Mouse (Mus musculus): ENCODE data around the gene Mien1. TPM values are rescaled to one million over a fixed set of nuclear protein-coding genes. Genes with fewer than 3 reads are reported as not detected.

The Mien1 gene
- polyA plus RNA-seq, 1 experiment, result 58.0 TPM

- no peak for DNase-seq
- no peak overlapping the region for H3K4me3 ChIP-seq (replicated peaks; ENCODE audit: extremely low read depth, low read depth, low read length)
- H3K4me1 ChIP-seq (ENCODE audit: control insufficient read depth, insufficient read depth, low read length), result no peaks in the 10 kb centered on the region; the same call in 1 of the 2 replicates
- TF ChIP-seq CTCF (IDR thresholded peaks at IDR 0.05; ENCODE audit: insufficient read depth, low read length) (no peak), POLR2A (IDR thresholded peaks at IDR 0.05; ENCODE audit: borderline replicate concordance, extremely low read depth, low read depth, low read length) (no peak)
- WGBS, result 82% methylated on average over 6 of the region's 6 CpGs
Observed at GRCm38 (mm10) chr11:98462255-98462654, 23.5 kb upstream of the Mien1 start.

GRCm38 (mm10) chr11:98461109-98461720 lies 22.4 kb upstream of the Mien1 start:
- DNase-seq, result no peak
- no peak for TF ChIP-seq CTCF (IDR thresholded peaks at IDR 0.05; ENCODE audit: insufficient read depth, low read length)
- TF ChIP-seq POLR2A (IDR thresholded peaks at IDR 0.05; ENCODE audit: borderline replicate concordance, extremely low read depth, low read depth, low read length), result no peak
- WGBS, result 42% methylated on average over 6 of the region's 6 CpGs
- H3K4me3 ChIP-seq (replicated peaks; ENCODE audit: extremely low read depth, low read depth, low read length), result no peak overlapping the region
- no peaks in the 10 kb centered on the region; the same call in 1 of the 2 replicates for H3K4me1 ChIP-seq (ENCODE audit: control insufficient read depth, insufficient read depth, low read length)

- Histone ChIP-seq H3K4me1 (ENCODE audit: control insufficient read depth, insufficient read depth, low read length) (no peaks in the 10 kb centered on the region; the same call in 1 of the 2 replicates), H3K4me3 (replicated peaks; ENCODE audit: extremely low read depth, low read depth, low read length) (no peak overlapping the region)
- TF ChIP-seq POLR2A (IDR thresholded peaks at IDR 0.05; ENCODE audit: borderline replicate concordance, extremely low read depth, low read depth, low read length) (no peak), CTCF (IDR thresholded peaks at IDR 0.05; ENCODE audit: insufficient read depth, low read length) (no peak)
- 78% methylated on average over 9 of the region's 9 CpGs for WGBS
- DNase-seq, result no peak
Observed at GRCm38 (mm10) chr11:98459860-98460259, 21.1 kb upstream of the Mien1 start.

- no peak for TF ChIP-seq CTCF (IDR thresholded peaks at IDR 0.05; ENCODE audit: insufficient read depth, low read length)
- no peak for TF ChIP-seq POLR2A (IDR thresholded peaks at IDR 0.05; ENCODE audit: borderline replicate concordance, extremely low read depth, low read depth, low read length)
- DNase-seq, result no peak
- WGBS, result 23% methylated on average over 11 of the region's 11 CpGs
- no peaks in the 10 kb centered on the region; the same call in 1 of the 2 replicates for H3K4me1 ChIP-seq (ENCODE audit: control insufficient read depth, insufficient read depth, low read length)
- no peak overlapping the region for H3K4me3 ChIP-seq (replicated peaks; ENCODE audit: extremely low read depth, low read depth, low read length)
Observed at GRCm38 (mm10) chr11:98459071-98459741, 20.4 kb upstream of the Mien1 start.

- WGBS, result 3% methylated on average over 30 of the region's 30 CpGs
- H3K4me3 ChIP-seq (replicated peaks; ENCODE audit: extremely low read depth, low read depth, low read length), result peak overlapping the region; percentile 72
- DNase-seq, result no peak
Observed at GRCm38 (mm10) chr11:98458121-98458990, 19.6 kb upstream of the Mien1 start.

GRCm38 (mm10) chr11:98457367-98458120 lies 18.8 kb upstream of the Mien1 start:
- DNase-seq, result peak; percentile 89
- 0 out of 2 replicates have a peak, but pooled peaks have one; percentile 1 for TF ChIP-seq POLR2A (IDR thresholded peaks at IDR 0.05; ENCODE audit: borderline replicate concordance, extremely low read depth, low read depth, low read length)
- TF ChIP-seq CTCF (IDR thresholded peaks at IDR 0.05; ENCODE audit: insufficient read depth, low read length), result peak; percentile 56
- Histone ChIP-seq H3K4me1 (ENCODE audit: control insufficient read depth, insufficient read depth, low read length) (no peaks in the 10 kb centered on the region; the same call in 1 of the 2 replicates), H3K4me3 (replicated peaks; ENCODE audit: extremely low read depth, low read depth, low read length) (peak overlapping the region; percentile 72)
- WGBS, result under 1% methylated on average over 52 of the region's 64 CpGs

More at GRCm38 (mm10) chr11:98458121-98458990, 19.6 kb upstream of the Mien1 start:
- no peaks in the 10 kb centered on the region; the same call in 1 of the 2 replicates for H3K4me1 ChIP-seq (ENCODE audit: control insufficient read depth, insufficient read depth, low read length)
- TF ChIP-seq POLR2A (IDR thresholded peaks at IDR 0.05; ENCODE audit: borderline replicate concordance, extremely low read depth, low read depth, low read length) (no peak), CTCF (IDR thresholded peaks at IDR 0.05; ENCODE audit: insufficient read depth, low read length) (no peak)

- TF ChIP-seq POLR2A (IDR thresholded peaks at IDR 0.05; ENCODE audit: borderline replicate concordance, extremely low read depth, low read depth, low read length), result no peak
- TF ChIP-seq CTCF (IDR thresholded peaks at IDR 0.05; ENCODE audit: insufficient read depth, low read length), result no peak
- Histone ChIP-seq H3K4me1 (ENCODE audit: control insufficient read depth, insufficient read depth, low read length) (no peaks in the 10 kb centered on the region; the same call in 1 of the 2 replicates), H3K4me3 (replicated peaks; ENCODE audit: extremely low read depth, low read depth, low read length) (peak overlapping the region; percentile 72)
- no peak for DNase-seq
- 20% methylated on average over 9 of the region's 9 CpGs for WGBS
Observed at GRCm38 (mm10) chr11:98456945-98457344, 18.2 kb upstream of the Mien1 start.

GRCm38 (mm10) chr11:98456545-98456944 lies 17.8 kb upstream of the Mien1 start:
- no peak for DNase-seq
- H3K4me1 ChIP-seq (ENCODE audit: control insufficient read depth, insufficient read depth, low read length), result no peaks in the 10 kb centered on the region; the same call in 1 of the 2 replicates
- no peak for TF ChIP-seq POLR2A (IDR thresholded peaks at IDR 0.05; ENCODE audit: borderline replicate concordance, extremely low read depth, low read depth, low read length)
- WGBS, result 58% methylated on average over 5 of the region's 5 CpGs
- H3K4me3 ChIP-seq (replicated peaks; ENCODE audit: extremely low read depth, low read depth, low read length), result no peak overlapping the region

All from lung, adult 2 months (tissue).